Mouse (Mus musculus) hindbrain, embryonic 13.5 days (tissue): ENCODE data around the gene Gna12. TPM values are rescaled to one million over a fixed set of nuclear protein-coding genes. Genes with fewer than 3 reads are reported as not detected.
A peak's percentile ranks its signal among the peaks of the same experiment; 100 is the strongest.

Experiments
- ATAC-seq: fragments of 200-750 bp; cut with Nextera tagmentation; 2 replicates; pipeline ENCODE4 v1.8.0; 2017; ENCODE audit warnings: moderate TSS enrichment; ENCODE audit not compliant: low FRiP score
- H3K27ac ChIP-seq: fragments of 300-500 bp; sonication (generic); 2 replicates; pipeline ENCODE4 v1.5.1; 2015; ENCODE audit warnings: inconsistent platforms, mild to moderate bottlenecking, moderate library complexity
- H3K27me3 ChIP-seq: fragments of 300-500 bp; sonication (generic); 2 replicates; pipeline ENCODE4 v1.6.1; 2015; ENCODE audit warnings: mild to moderate bottlenecking, inconsistent platforms
- H3K36me3 ChIP-seq: fragments of 300-500 bp; sonication (generic); 2 replicates; pipeline ENCODE4 v1.6.1; 2015; ENCODE audit warnings: mild to moderate bottlenecking, inconsistent platforms
- H3K4me1 ChIP-seq: fragments of 300-500 bp; sonication (generic); replicated peaks from 2 replicates; pipeline ENCODE4 v1.6.1; 2015; ENCODE audit warnings: inconsistent platforms
- H3K4me2 ChIP-seq: fragments of 300-500 bp; sonication (generic); 2 replicates; pipeline ENCODE4 v1.6.1; 2015; ENCODE audit warnings: inconsistent platforms, mild to moderate bottlenecking, moderate library complexity
- H3K4me3 ChIP-seq: fragments of 300-500 bp; sonication (generic); 2 replicates; pipeline ENCODE4 v1.5.1; 2015; ENCODE audit warnings: mild to moderate bottlenecking, inconsistent platforms
- H3K9ac ChIP-seq: fragments of 300-500 bp; sonication (generic); 2 replicates; pipeline ENCODE4 v1.6.1; 2015; ENCODE audit warnings: mild to moderate bottlenecking, inconsistent platforms
- H3K9me3 ChIP-seq: fragments of 300-500 bp; sonication (generic); 2 replicates; pipeline ENCODE4 v1.6.1; 2016; ENCODE audit warnings: inconsistent platforms
- WGBS: fragments of 180-500 bp; shearing (Covaris S2); methylation state at CpG from one replicate; pipeline ENCODE4 v1.1.7; 2015; 5-methylcytosine and 5-hydroxymethylcytosine counted together
- polyA plus RNA-seq: library from polyadenylated mRNA; unstranded; fragments of >200 nt; fragmentation: Nextera tagmentation; extraction: Ambion mirVana; gene quantifications from 2 replicates; pipeline ENCODE4 v1.2.1, GENCODE M21; 2015

The Gna12 gene
- polyA plus RNA-seq, 1 experiment from 2014 or later, result 12.1 TPM

DNA sequence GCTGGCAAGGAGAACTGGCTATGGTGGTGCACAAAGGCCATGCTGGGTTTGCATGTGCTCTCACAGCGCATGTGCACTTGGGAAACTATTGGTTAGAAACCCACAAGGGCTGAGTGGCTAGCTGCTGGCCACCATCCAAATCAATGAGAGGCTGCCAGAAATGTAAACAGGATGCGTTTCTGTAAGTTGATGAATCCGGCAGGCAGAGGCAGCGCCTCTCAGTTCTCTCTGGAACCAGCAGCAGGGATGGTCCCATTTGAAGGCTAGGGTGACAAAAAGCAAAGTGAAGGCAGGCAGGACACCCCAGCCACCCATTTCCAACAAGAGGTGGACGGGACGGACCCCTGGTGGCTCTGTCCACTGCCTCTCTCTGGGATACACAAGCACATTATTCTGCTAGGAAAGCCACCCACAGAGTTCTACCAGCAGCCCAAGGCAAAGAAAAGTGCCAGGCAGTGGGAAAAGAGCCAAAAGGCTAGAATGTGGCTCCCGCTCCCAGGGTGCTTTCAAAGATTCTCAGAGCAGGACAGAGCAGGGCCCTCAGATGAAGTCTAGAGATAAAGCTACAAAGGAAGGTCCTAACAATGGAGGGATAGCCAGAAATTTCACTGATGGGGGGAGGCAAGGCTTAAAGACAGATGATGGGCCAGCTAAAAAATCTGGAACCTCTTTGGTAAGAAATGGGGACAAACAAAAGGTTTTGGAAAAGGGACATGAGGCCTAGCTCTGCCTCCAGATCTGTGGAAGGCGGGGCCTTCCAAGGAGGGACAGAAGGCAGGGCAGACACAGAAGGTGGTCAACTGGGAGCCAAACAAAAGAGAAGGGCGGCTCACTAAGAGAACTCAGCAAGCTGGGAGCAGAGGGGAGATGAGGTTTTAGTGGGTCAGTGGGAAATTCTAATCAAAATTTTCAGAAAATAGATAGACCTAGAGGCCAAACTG, 39.0 kb downstream of the Gna12 start:
- peak; percentile 72 for ATAC-seq
- H3K4me1 ChIP-seq, result peaks cover 74% of the 10 kb centered on the region
- 25% methylated on average over 9 of the region's 9 CpGs for WGBS

DNA sequence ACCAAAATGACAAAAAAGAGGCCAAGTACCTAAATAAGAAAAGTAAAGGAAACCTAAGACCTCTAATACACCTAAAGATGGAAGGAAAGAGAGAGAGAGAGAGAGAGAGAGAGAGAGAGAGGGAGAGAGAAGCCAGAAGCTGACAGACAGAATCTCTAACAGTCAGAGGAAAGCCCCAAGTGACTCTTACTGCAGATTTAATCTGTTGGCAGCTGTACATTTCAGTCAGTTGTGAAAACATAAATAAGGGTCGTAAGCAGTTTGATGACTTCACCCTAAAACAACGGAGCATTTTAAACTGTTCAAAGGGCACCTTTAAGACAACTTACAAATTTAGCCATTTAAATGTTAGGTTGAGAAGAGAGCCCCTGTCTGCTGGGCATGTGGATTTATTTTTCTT, 39.8 kb downstream of the Gna12 start:
- H3K4me3 ChIP-seq, result no peak overlapping the region

More for the DNA sequence above, 39.0 kb downstream of the Gna12 start:
- Histone ChIP-seq H3K36me3 (peaks cover 4% of the 10 kb centered on the region; the same call in 1 of the 2 replicates), H3K4me2 (no peak overlapping the region; the same call in 1 of the 2 replicates), H3K4me3 (no peak overlapping the region), H3K27me3 (no peaks in the 10 kb centered on the region), H3K9ac (peak overlapping the region; percentile 29; the same call in 1 of the 2 replicates), H3K27ac (peak overlapping the region; percentile 90), H3K9me3 (no peaks in the 10 kb centered on the region)

DNA sequence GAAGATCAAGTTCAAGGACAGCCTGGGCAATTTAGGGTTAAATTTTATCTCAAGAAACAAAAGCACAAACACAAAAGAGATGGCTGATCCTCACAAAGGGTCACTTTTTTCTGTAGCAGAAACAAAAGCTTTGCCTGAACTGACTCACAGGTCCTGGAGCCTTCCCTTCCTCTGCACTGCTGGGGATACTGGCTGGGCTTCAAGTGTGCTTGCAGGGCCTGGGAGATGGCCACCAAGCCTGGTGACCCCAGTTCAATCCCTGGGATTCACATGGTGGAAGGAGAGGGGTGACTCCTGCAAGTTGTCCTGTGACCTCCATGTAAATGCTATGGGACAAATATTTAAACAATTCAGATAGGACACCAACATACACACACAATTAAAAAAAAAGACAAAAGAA, 40.7 kb downstream of the Gna12 start:
- Histone ChIP-seq H3K4me2 (no peak overlapping the region), H3K4me1 (peaks cover 71% of the 10 kb centered on the region), H3K36me3 (peaks cover 16% of the 10 kb centered on the region), H3K27me3 (no peaks in the 10 kb centered on the region), H3K27ac (peak overlapping the region; percentile 48; the same call in 1 of the 2 replicates), H3K9ac (no peak overlapping the region), H3K4me3 (no peak overlapping the region), H3K9me3 (no peaks in the 10 kb centered on the region)
- ATAC-seq, result no peak

More for the DNA sequence above, 39.8 kb downstream of the Gna12 start:
- H3K9me3 ChIP-seq, result no peaks in the 10 kb centered on the region
- H3K4me2 ChIP-seq, result no peak overlapping the region
- peak overlapping the region; percentile 90 for H3K27ac ChIP-seq
- peaks cover 8% of the 10 kb centered on the region for H3K36me3 ChIP-seq
- peaks cover 78% of the 10 kb centered on the region for H3K4me1 ChIP-seq
- no peaks in the 10 kb centered on the region for H3K27me3 ChIP-seq
- ATAC-seq, result no peak
- WGBS, result 59% methylated on average over 2 of the region's 2 CpGs
- H3K9ac ChIP-seq, result no peak overlapping the region

DNA sequence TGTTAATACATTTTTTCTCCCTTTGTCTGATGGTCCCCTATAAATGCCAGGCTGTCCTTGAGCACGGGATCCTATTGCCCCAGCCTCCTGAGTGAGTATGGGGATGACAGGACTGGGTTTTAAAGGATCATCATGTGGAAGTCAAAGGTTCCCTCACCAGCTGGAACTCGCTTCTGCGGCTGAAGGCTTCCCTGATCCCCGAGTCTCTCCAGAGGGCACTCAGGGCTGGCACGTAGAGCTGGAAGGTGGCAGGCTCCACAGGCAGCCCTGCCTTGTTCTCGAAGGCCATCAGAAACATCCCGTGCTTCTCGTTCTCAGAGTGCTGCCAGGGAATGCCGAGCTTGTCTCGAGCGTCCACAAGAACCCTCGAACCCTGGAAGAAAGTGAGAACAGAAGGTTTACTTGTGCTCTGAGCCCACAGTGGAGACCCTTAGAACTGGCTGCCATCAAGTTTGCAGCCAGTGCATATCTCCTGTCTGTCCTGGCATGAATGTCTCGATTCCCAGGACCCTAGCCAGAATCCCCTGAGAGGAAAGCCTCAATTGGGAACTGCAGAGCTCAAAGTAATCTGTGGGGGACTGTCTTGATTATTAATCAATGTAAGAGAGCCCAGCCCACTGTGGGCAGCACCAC, 44.9 kb downstream of the Gna12 start:
- Histone ChIP-seq H3K27me3 (no peaks in the 10 kb centered on the region), H3K4me2 (no peak overlapping the region), H3K4me1 (peaks cover 31% of the 10 kb centered on the region), H3K4me3 (no peak overlapping the region), H3K9ac (no peak overlapping the region; the same call in 1 of the 2 replicates), H3K27ac (peak overlapping the region; percentile 40; the same call in 1 of the 2 replicates), H3K36me3 (peaks cover 56% of the 10 kb centered on the region), H3K9me3 (no peaks in the 10 kb centered on the region)
- 92% methylated on average over 13 of the region's 13 CpGs for WGBS
- no peak for ATAC-seq

DNA sequence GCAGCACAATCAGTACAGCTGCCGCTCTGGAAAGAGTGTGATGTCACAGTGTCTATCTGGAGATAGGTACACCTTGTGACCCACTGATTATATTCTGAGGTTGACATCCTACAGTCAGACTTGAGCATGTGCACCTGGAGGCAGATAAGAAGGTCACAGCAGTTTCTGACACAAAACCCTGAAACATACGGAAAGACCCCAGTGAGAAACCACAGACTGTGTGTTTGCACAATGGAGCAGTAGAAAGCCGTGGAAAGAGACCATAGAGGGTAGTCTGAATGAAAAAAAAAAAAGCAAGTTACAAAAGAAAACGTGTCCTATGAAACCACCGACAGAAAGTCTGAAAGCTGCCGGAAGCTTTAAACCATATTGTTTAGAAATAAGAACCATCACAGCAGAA, 45.9 kb downstream of the Gna12 start:
- Histone ChIP-seq H3K36me3 (peaks cover 64% of the 10 kb centered on the region), H3K9ac (no peak overlapping the region), H3K4me3 (no peak overlapping the region), H3K27me3 (no peaks in the 10 kb centered on the region), H3K27ac (no peak overlapping the region), H3K4me2 (no peak overlapping the region), H3K4me1 (peaks cover 22% of the 10 kb centered on the region), H3K9me3 (no peaks in the 10 kb centered on the region)
- no peak for ATAC-seq
- WGBS, result 90% methylated on average over 6 of the region's 6 CpGs

DNA sequence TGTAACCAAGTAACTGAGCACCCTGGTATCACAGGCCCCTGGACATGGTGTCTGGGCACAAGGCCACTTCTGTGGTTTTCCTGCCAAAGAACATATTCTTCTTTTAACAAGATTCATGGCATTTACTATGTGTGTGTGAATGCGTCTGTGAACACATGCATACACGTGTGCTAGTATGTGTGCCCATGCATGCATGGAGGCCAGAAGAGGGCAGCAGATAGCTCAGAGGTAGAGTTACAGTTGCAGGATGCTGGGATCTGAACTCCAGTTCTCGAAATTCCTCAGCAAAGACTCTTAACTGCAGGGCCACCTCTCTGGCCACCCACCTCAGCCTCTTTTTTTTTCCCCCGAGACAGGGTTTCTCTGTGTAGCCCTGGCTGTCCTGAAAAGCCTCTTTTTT, 46.7 kb downstream of the Gna12 start:
- Histone ChIP-seq H3K27ac (no peak overlapping the region), H3K27me3 (no peaks in the 10 kb centered on the region), H3K4me3 (no peak overlapping the region), H3K4me2 (no peak overlapping the region), H3K36me3 (peaks cover 64% of the 10 kb centered on the region), H3K4me1 (peaks cover 15% of the 10 kb centered on the region), H3K9me3 (no peaks in the 10 kb centered on the region), H3K9ac (no peak overlapping the region)
- ATAC-seq, result no peak
- 97% methylated on average over 4 of the region's 4 CpGs for WGBS

DNA sequence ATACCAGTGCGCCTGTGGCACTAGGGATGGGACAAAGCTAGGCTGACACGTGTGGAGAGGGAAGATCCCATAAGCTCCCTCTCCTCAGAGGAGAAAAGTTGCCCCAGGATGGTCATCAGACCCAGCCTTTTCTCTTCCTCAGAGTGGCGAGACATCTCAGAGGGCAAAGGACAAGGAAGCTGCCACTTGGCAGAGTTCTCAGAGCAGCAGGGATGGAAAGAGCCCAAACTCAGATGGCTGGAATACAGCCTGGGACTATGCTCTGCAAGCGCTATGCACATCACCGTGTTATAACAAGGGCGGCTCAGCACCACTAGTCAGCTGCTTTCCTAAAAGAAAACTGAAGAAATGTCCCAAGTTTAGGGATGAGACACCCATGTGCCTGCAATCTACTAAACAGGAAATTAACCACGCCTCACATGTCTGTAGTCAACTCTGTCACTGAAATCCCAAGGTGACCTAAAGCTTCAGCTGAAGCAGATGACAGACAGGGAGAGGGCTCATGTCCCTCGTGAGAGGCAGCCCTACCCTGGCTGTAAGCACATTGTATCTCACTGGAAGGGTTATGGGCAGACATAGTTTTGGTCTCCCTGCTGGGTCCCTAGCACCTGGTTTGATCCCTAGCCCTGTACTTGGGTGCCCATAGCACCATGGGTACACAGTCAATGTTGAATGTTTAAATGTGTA, 48.2 kb downstream of the Gna12 start:
- Histone ChIP-seq H3K9ac (no peak overlapping the region), H3K4me1 (peaks cover 16% of the 10 kb centered on the region), H3K27ac (no peak overlapping the region), H3K36me3 (peaks cover 70% of the 10 kb centered on the region), H3K4me2 (no peak overlapping the region), H3K9me3 (no peaks in the 10 kb centered on the region), H3K27me3 (no peaks in the 10 kb centered on the region), H3K4me3 (no peak overlapping the region)
- 93% methylated on average over 8 of the region's 8 CpGs for WGBS
- ATAC-seq, result no peak

DNA sequence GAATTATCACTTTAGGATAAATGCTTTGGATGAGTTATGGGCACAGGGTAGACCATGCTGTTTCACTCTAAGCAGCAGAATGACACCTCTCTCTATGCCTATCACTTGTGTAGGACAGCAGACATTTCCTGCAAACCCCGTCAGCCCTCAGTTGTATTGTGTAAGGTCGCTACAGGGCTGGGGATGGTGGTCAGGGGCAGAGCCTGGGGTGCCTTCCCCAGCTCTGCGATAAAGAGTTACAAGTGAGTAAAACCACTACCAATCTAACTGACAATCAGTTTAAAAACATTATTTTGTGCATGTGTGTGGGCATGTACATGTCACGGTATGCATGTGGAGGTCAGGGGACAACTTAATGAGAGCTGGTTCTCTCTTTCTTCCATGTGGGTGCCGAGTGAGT, 49.1 kb downstream of the Gna12 start:
- 91% methylated on average over 5 of the region's 5 CpGs for WGBS
- H3K4me2 ChIP-seq, result no peak overlapping the region
- H3K4me1 ChIP-seq, result peaks cover 12% of the 10 kb centered on the region
- no peak overlapping the region for H3K27ac ChIP-seq
- no peaks in the 10 kb centered on the region for H3K27me3 ChIP-seq
- H3K4me3 ChIP-seq, result no peak overlapping the region
- ATAC-seq, result no peak
- H3K36me3 ChIP-seq, result peaks cover 70% of the 10 kb centered on the region
- no peaks in the 10 kb centered on the region for H3K9me3 ChIP-seq
- H3K9ac ChIP-seq, result no peak overlapping the region

DNA sequence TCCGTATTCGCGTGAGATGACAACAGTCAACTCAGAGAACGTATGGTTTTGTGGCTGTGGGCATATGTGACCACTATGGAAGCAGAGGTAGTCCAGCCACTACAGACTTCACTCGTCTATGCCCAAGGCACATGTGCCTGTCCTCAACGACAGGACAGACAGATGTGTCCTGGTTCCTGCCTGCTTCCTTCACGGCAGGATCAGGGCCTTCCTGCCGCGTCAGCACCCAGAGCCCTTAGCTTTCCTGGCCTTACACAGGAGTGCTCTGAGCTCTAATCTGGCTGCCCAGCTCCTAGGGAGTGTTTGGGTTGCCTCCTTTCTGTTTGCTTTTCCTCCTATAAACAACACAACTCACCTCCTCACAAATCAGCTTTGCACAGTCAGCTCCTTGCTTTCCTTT, 53.3 kb downstream of the Gna12 start:
- H3K9ac ChIP-seq, result no peak overlapping the region
- 85% methylated on average over 9 of the region's 9 CpGs for WGBS

DNA sequence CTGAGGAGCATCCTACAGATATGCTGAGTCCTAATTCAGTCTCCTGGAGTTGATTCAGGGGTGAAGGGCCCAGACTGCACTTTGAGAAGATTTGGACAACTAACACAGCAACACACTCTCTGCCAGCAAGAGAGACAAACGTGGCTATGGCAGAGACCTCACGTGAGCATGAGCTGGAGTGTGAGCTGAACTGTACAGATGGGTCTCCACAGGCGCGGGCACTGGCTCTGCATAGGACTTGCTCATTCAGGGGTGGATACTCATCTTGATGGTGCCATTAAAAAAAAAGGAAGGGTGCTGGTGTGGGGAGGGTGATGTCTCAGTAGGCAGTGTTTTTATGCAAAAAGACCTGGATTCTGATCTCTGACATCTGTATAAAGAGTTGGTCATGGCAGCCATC, 55.1 kb downstream of the Gna12 start:
- Histone ChIP-seq H3K27ac (no peak overlapping the region), H3K4me2 (no peak overlapping the region), H3K9me3 (no peaks in the 10 kb centered on the region), H3K9ac (no peak overlapping the region), H3K36me3 (peaks cover 23% of the 10 kb centered on the region), H3K4me3 (no peak overlapping the region), H3K4me1 (peaks cover 29% of the 10 kb centered on the region), H3K27me3 (no peaks in the 10 kb centered on the region)
- no peak for ATAC-seq
- WGBS, result 94% methylated on average over 4 of the region's 4 CpGs

More for the DNA sequence above, 53.3 kb downstream of the Gna12 start:
- no peaks in the 10 kb centered on the region for H3K9me3 ChIP-seq
- H3K27me3 ChIP-seq, result no peaks in the 10 kb centered on the region
- H3K4me1 ChIP-seq, result peaks cover 15% of the 10 kb centered on the region; the same call in 1 of the 2 replicates
- H3K36me3 ChIP-seq, result peaks cover 40% of the 10 kb centered on the region
- H3K4me2 ChIP-seq, result no peak overlapping the region
- H3K27ac ChIP-seq, result no peak overlapping the region
- ATAC-seq, result no peak
- no peak overlapping the region for H3K4me3 ChIP-seq

DNA sequence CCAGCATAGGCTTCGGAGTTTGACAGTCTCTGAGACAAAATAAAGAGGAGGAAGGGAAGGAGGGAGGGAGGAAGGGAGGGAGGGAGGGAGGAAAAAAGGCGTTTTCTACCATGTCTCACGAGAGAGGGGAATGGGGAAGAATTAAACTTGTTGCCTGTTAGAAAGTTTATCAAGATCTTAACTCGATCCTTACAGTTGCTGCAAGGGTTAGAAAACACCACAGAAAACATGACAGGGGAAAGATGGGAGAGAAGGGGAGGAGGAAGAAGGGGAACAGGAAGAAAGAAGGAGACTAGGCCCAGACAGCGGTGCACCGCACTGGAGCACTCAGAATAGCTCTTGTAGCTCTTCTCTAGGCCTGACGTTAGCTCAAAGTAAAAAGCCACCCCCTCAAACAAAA, 58.1 kb downstream of the Gna12 start:
- Histone ChIP-seq H3K27ac (peak overlapping the region; percentile 77; the same call in 1 of the 2 replicates), H3K9me3 (no peaks in the 10 kb centered on the region), H3K4me3 (no peak overlapping the region), H3K36me3 (peaks cover 9% of the 10 kb centered on the region), H3K27me3 (no peaks in the 10 kb centered on the region), H3K4me1 (peaks cover 56% of the 10 kb centered on the region), H3K9ac (no peak overlapping the region), H3K4me2 (no peak overlapping the region)
- no peak for ATAC-seq
- WGBS, result 74% methylated on average over 7 of the region's 7 CpGs

DNA sequence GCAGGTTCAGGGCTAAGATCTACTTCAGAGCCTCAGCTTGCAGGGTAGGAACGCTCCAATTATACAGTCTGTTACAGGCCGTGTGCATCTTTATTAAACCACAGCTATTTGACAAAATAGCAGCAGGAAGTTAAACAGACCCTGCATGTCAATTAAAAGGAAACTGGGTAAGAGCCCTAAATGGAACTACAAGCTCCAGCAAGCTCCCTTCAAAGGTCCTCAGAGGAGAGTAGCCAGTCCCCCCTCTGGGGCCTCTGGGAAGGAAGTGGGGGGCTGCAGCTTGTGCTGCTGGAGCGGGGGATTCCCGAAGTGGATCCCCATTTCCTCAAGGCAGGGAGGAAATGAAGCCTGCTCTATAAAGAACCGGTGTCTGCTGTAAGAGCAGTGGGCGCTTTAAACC, 58.6 kb downstream of the Gna12 start:
- H3K27ac ChIP-seq, result peak overlapping the region; percentile 77
- H3K27me3 ChIP-seq, result no peaks in the 10 kb centered on the region
- H3K36me3 ChIP-seq, result peaks cover 9% of the 10 kb centered on the region
- peaks cover 57% of the 10 kb centered on the region for H3K4me1 ChIP-seq
- no peak overlapping the region for H3K4me2 ChIP-seq
- H3K9me3 ChIP-seq, result no peaks in the 10 kb centered on the region
- no peak overlapping the region for H3K4me3 ChIP-seq
- peak overlapping the region; percentile 53 for H3K9ac ChIP-seq
- WGBS, result 57% methylated on average over 6 of the region's 6 CpGs
- ATAC-seq, result no peak
